Mouse (Mus musculus) neural tube, postnatal 0 days (tissue): ENCODE results near the gene Nol9. TPM values are rescaled to one million over a fixed set of nuclear protein-coding genes. Genes with fewer than 3 reads are reported as not detected.

Source experiments
- polyA plus RNA-seq: library from polyadenylated mRNA; unstranded; fragments of >200 nt; fragmentation: Nextera tagmentation; extraction: Ambion mirVana; gene quantifications from 2 replicates; pipeline ENCODE4 v1.2.1, GENCODE M21; 2015

Nol9 gene
- polyA plus RNA-seq, result 19.8 and 21.2 TPM in 2 replicates

GRCm38 (mm10) chr4:152038985-152039830 is at the start of gene Nol9:
TSS of gene Nol9 (plus strand) at chr4:152039321.

DNA sequence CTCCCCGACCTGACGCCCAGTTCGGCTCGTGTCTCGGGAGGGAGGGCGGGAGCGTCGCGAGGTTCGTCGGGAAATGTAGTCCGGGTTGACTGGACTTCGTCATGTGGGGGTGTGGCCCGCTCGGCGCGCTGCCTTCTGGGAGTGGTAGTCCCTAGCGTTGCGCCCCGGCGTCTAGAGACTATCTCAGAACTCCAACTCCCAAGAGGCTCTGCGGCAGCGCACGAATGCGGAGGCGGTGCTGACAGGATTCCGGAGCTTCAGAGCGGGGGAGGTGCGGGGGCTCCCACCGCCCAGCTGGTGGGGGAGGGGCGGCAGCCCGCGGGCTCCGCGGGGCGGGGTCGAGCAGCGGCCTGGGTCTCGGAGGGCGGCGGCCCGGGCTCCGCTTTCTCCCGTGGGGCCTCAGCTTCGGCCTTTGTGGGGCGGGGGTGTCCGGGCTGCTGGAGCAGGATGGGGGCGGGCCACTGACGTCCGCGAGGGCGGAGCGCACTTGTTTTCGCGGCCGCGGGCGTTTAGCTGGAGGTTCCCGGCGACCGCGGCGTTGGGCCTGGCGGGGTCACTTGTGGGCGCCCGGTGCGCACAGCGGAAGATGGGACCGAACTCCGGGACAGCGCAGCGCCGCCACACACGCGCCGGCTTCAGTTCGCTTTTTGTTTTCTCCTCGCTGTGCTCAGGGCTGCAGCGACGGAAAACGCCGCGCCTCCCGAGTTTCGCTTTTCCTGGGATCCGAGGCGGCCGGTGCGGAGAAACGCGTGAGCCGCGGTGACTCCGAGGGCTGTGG is 42.8 kb upstream of the Nol9 start, which contains the start of gene Phf13:
Phf13 (minus strand) TSS at position 86 of the 778 bp plus-strand sequence.

DNA sequence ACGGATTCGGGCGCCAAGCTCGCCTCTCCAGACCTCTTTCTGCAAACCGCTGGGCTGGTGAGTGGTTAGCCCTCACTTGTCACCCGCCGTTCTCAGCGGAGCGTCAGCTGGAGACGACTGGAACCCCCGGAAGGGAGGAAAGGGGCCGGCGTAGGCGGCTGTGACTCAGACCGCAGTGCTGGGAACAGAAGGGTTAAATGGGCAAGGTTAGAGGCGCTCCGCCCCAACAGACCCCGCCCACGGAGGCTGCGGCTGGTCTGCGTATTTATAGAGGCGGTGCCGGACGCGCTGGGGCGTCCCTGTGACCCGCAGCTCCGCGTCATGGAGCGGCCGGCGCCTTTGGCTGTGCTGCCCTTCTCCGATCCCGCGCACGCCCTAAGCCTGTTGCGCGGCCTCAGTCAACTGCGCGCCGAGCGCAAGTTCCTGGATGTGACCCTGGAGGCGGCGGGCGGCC is 30.5 kb upstream of the Nol9 start, which contains the start of gene Klhl21:
Klhl21 (plus strand) TSS at position 182 of the 454 bp plus-strand sequence.

DNA sequence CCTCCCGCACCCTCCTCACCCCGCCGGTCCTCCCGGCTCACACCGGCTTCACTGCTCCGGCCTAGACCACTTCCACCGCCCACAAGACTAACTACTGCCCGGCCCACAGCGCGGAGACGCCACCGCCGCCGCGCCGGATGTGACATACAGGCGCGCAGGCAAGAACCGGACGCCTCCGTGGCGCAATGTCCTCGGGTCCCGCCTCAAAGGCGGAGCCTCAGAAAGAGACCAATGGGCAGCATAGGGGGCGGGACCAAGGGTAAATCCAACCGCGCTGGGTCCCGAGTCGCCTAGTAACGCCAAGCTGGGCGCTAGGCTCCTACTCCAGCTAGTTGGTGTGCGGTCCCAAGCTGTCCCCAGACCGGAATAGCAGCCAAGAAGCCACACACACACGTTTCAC is 11.6 kb upstream of the Nol9 start, which contains the start of gene Zbtb48:
Zbtb48 (minus strand) TSS at position 148 of the 400 bp plus-strand sequence.

DNA sequence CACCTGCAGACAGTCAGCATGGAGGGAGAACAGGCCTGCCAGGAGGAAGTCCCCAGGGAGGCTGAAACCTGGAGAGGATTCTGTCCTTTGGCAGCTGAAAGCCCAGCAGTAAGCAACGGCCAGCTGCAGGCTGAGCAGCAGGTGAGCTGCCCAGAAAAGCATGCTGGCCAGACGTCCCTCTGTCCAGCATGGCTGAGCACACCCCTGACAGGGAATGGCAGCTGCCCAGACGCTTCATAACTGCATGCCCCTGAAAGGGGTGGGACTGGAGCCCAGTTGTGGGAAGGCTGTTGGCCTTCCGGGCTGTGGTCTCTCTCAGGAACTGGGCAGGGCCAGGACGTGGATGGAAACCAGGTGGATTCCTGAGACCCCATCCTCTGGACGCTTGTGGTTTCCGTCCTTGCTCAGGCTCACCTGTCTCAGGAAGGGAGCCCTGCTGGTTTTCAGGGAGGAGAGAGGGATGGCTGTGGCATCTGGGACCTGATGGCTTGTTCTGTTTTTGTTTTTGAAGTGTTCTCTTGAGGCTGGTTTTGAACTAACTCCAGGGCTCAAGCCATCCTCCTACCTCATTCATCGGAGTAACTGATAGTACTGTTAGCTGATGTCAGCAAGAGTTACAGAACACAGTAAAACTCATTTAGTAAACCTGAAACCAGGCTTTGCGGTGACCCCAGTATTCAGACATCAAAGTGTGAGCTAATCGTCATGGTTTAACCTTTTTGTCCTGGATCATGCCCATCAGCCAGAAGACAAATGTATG is 716 bp upstream of the Nol9 start, which contains the start of gene Tas1r1:
Tas1r1 (minus strand) TSS at position 344 of the 760 bp plus-strand sequence.

DNA sequence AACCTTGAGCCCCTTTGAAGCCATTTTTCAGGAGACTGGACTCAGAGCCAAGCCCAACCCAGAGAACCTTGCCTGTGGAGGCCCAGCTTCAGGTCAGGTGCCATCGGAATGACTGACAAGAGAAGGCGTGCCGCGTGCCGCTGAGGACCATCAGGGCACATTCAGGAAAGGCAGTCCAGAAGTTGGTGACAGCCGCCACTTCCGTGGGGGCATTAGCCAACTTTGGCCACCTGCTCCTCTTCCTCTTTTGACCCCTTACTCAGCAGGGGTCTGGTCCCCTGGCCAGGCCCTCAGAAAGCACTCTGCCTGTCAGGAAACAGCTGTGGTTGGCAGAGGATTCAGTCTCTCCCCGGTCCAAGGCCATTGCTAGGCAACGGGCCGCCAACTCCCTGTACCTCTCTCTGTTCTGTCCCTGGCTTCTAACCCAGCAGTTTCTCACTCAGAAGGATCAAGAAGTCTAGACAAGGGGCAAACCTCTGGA is 33.0 kb downstream of the Nol9 start, which contains the start of gene Plekhg5:
Plekhg5 (plus strand) TSS at position 378 of the 481 bp plus-strand sequence.

Other genes with a start within 250 kb of the Nol9 start
- 164 and 171 TPM in 2 replicates for gene Camta1, start 177.4 kb upstream of the Nol9 start, polyA plus RNA-seq
- gene Dnajc11, start 105.6 kb upstream of the Nol9 start, polyA plus RNA-seq, result 62.2 and 65.8 TPM in 2 replicates
- gene Thap3, start 50.3 kb upstream of the Nol9 start, polyA plus RNA-seq, result 40.0 and 49.2 TPM in 2 replicates
- 17.9 and 19.1 TPM in 2 replicates for gene Phf13, start 43.1 kb upstream of the Nol9 start, polyA plus RNA-seq
- gene Klhl21, start 30.5 kb upstream of the Nol9 start, polyA plus RNA-seq, result 5.3 and 5.5 TPM in 2 replicates
- gene Zbtb48, start 11.7 kb upstream of the Nol9 start, polyA plus RNA-seq, result 11.9 and 13.2 TPM in 2 replicates
- gene Tas1r1, start 753 bp upstream of the Nol9 start, polyA plus RNA-seq, result 1.9 and 2.0 TPM in 2 replicates
- gene Plekhg5, start 33.2 kb downstream of the Nol9 start, polyA plus RNA-seq, result 14.7 and 16.2 TPM in 2 replicates
- 0.79 and 0.90 TPM in 2 replicates for gene Tnfrsf25, start 76.6 kb downstream of the Nol9 start, polyA plus RNA-seq
- gene Espn, start 113.0 kb downstream of the Nol9 start, polyA plus RNA-seq, result 1.7 and 2.7 TPM in 2 replicates
- not detected in 2 replicates for gene Hes2, start 119.5 kb downstream of the Nol9 start, polyA plus RNA-seq
- 458 and 500 TPM in 2 replicates for gene Acot7, start 138.8 kb downstream of the Nol9 start, polyA plus RNA-seq
- gene Gpr153, start 234.9 kb downstream of the Nol9 start, polyA plus RNA-seq, result 30.5 and 31.0 TPM in 2 replicates